Mouse (Mus musculus) CH12.LX (cell line): Measurements from ENCODE around the gene Mief2. TPM values are rescaled to one million over a fixed set of nuclear protein-coding genes. Genes with fewer than 3 reads are reported as not detected.

Experiments used
- polyA plus RNA-seq: library from polyadenylated mRNA; unstranded; fragments of >175 nt; gene quantifications from 2 replicates; pipeline ENCODE4 v1.2.1, GENCODE M21; 2012; ENCODE audit warnings: low read depth; ENCODE audit not compliant: insufficient read length
- total RNA-seq, 2 experiments: library from RNA; depleted of rRNA; stranded (reverse); fragments of 300-350 nt in 1 of 2; fragments of >200 nt in 1 of 2; gene quantifications; 2 replicates each; pipeline ENCODE4 v1.2.3; 2012 to 2014

The Mief2 gene
- total and polyA plus RNA-seq, 3 experiments = 6.8 to 12.7 (median 10.9) TPM

Other genes with a start within 250 kb of the Mief2 start
- 40.5 and 55.0 TPM in 2 replicates for gene Alkbh5, start 192.0 kb upstream of the Mief2 start, total RNA-seq (2012; rRNA removed)
- 37.2 and 42.7 TPM in 2 replicates for gene Alkbh5, start 192.0 kb upstream of the Mief2 start, total RNA-seq (2014; rRNA removed)
- gene Alkbh5, start 192.0 kb upstream of the Mief2 start, polyA plus RNA-seq = 33.8 and 39.6 TPM in 2 replicates
- gene Llgl1, start 28.7 kb upstream of the Mief2 start, total RNA-seq (2012; rRNA removed) = 9.9 and 11.1 TPM in 2 replicates
- 6.8 and 7.5 TPM in 2 replicates for gene Llgl1, start 28.7 kb upstream of the Mief2 start, total RNA-seq (2014; rRNA removed)
- 8.8 and 9.8 TPM in 2 replicates for gene Llgl1, start 28.7 kb upstream of the Mief2 start, polyA plus RNA-seq
- gene Flii, start 1.1 kb upstream of the Mief2 start, total RNA-seq (2012; rRNA removed) = 99.3 and 112 TPM in 2 replicates
- 43.9 and 49.5 TPM in 2 replicates for gene Flii, start 1.1 kb upstream of the Mief2 start, total RNA-seq (2014; rRNA removed)
- gene Flii, start 1.1 kb upstream of the Mief2 start, polyA plus RNA-seq = 71.4 and 88.6 TPM in 2 replicates
- 28.8 and 28.9 TPM in 2 replicates for gene Top3a, start 49.0 kb downstream of the Mief2 start, total RNA-seq (2012; rRNA removed)
- gene Top3a, start 49.0 kb downstream of the Mief2 start, total RNA-seq (2014; rRNA removed) = 19.6 and 20.6 TPM in 2 replicates
- 38.9 and 43.7 TPM in 2 replicates for gene Top3a, start 49.0 kb downstream of the Mief2 start, polyA plus RNA-seq
- gene Smcr8, start 49.1 kb downstream of the Mief2 start, total RNA-seq (2012; rRNA removed) = 22.4 and 24.6 TPM in 2 replicates
- 8.5 and 11.0 TPM in 2 replicates for gene Smcr8, start 49.1 kb downstream of the Mief2 start, total RNA-seq (2014; rRNA removed)
- gene Smcr8, start 49.1 kb downstream of the Mief2 start, polyA plus RNA-seq = 24.5 and 27.5 TPM in 2 replicates
- gene Shmt1, start 83.3 kb downstream of the Mief2 start, total RNA-seq (2012; rRNA removed) = 136 and 189 TPM in 2 replicates
- gene Shmt1, start 83.3 kb downstream of the Mief2 start, total RNA-seq (2014; rRNA removed) = 197 and 235 TPM in 2 replicates
- gene Shmt1, start 83.3 kb downstream of the Mief2 start, polyA plus RNA-seq = 178 TPM in 2 replicates
- 63.5 and 63.7 TPM in 2 replicates for gene Dhrs7b, start 102.2 kb downstream of the Mief2 start, total RNA-seq (2012; rRNA removed)
- 59.2 and 59.6 TPM in 2 replicates for gene Dhrs7b, start 102.2 kb downstream of the Mief2 start, total RNA-seq (2014; rRNA removed)
- 43.3 and 46.6 TPM in 2 replicates for gene Dhrs7b, start 102.2 kb downstream of the Mief2 start, polyA plus RNA-seq
- gene Tmem11, start 150.9 kb downstream of the Mief2 start, total RNA-seq (2012; rRNA removed) = 83.0 and 83.6 TPM in 2 replicates
- gene Tmem11, start 150.9 kb downstream of the Mief2 start, total RNA-seq (2014; rRNA removed) = 62.8 and 71.1 TPM in 2 replicates
- 112 and 117 TPM in 2 replicates for gene Tmem11, start 150.9 kb downstream of the Mief2 start, polyA plus RNA-seq
- 3.1 and 5.0 TPM in 2 replicates for gene Natd1, start 186.4 kb downstream of the Mief2 start, total RNA-seq (2012; rRNA removed)
- gene Natd1, start 186.4 kb downstream of the Mief2 start, total RNA-seq (2014; rRNA removed) = 1.9 and 2.1 TPM in 2 replicates
- 4.3 and 5.2 TPM in 2 replicates for gene Natd1, start 186.4 kb downstream of the Mief2 start, polyA plus RNA-seq
- gene Map2k3, start 203.6 kb downstream of the Mief2 start, total RNA-seq (2012; rRNA removed) = 35.2 and 35.5 TPM in 2 replicates
- 11.2 and 13.7 TPM in 2 replicates for gene Map2k3, start 203.6 kb downstream of the Mief2 start, total RNA-seq (2014; rRNA removed)
- gene Map2k3, start 203.6 kb downstream of the Mief2 start, polyA plus RNA-seq = 87.6 and 92.5 TPM in 2 replicates